Mouse (Mus musculus) frontal cortex, postnatal 14 days (tissue): Measurements from ENCODE around the gene Gpm6b.
A peak's percentile ranks its signal among the peaks of the same experiment; 100 is the strongest.

Source experiments
- DNase-seq, 2 experiments: peaks; one replicate each; pipeline ENCODE4 v3.0.0; 2022; ENCODE audit warnings: low spot score in 2 of 2

The Gpm6b gene

GRCm38 (mm10) chrX:166304355-166304754 is 65.6 kb downstream of the Gpm6b start:
- DNase-seq: no peak

- DNase-seq: peak in 1 of 2 experiments; percentile 18
These were observed 68.9 kb downstream of the Gpm6b start for GRCm38 (mm10) chrX:166307437-166308222.

GRCm38 (mm10) chrX:166308798-166309197 is 70.1 kb downstream of the Gpm6b start:
- no peak for DNase-seq

- no peak for DNase-seq
These were observed 76.5 kb downstream of the Gpm6b start for GRCm38 (mm10) chrX:166315251-166315650.

GRCm38 (mm10) chrX:166316552-166317375 is 78.1 kb downstream of the Gpm6b start:
- peak in 1 of 2 experiments; percentile 47 for DNase-seq

GRCm38 (mm10) chrX:166317376-166317679 is 78.6 kb downstream of the Gpm6b start:
- DNase-seq: no peak

GRCm38 (mm10) chrX:166323226-166323625 is 84.5 kb downstream of the Gpm6b start:
- DNase-seq: no peak

GRCm38 (mm10) chrX:166327621-166328020 is 88.9 kb downstream of the Gpm6b start:
- no peak for DNase-seq

- DNase-seq: no peak
These were observed 89.6 kb downstream of the Gpm6b start for GRCm38 (mm10) chrX:166328219-166328901.

GRCm38 (mm10) chrX:166328904-166329451 is 90.3 kb downstream of the Gpm6b start:
- no peak for DNase-seq

GRCm38 (mm10) chrX:166334516-166335136 is 95.9 kb downstream of the Gpm6b start:
- DNase-seq: no peak

- DNase-seq: no peak
These were observed 99.6 kb downstream of the Gpm6b start for GRCm38 (mm10) chrX:166338353-166338752.

- no peak for DNase-seq
These were observed 100.2 kb downstream of the Gpm6b start for GRCm38 (mm10) chrX:166338784-166339520.

GRCm38 (mm10) chrX:166339911-166340310 is 101.2 kb downstream of the Gpm6b start:
- no peak for DNase-seq

GRCm38 (mm10) chrX:166341795-166342194 is 103.1 kb downstream of the Gpm6b start:
- DNase-seq: no peak

- peak; percentile 42 to 48 for DNase-seq
These were observed 105.7 kb downstream of the Gpm6b start for GRCm38 (mm10) chrX:166344228-166345015.

- no peak for DNase-seq
These were observed 109.4 kb downstream of the Gpm6b start for GRCm38 (mm10) chrX:166348086-166348485.

GRCm38 (mm10) chrX:166348634-166349033 is 109.9 kb downstream of the Gpm6b start:
- DNase-seq: no peak

GRCm38 (mm10) chrX:166351790-166352189 is 113.1 kb downstream of the Gpm6b start:
- peak; percentile 18 to 56 for DNase-seq

- DNase-seq: no peak
These were observed 114.7 kb downstream of the Gpm6b start for GRCm38 (mm10) chrX:166353412-166353811.
